Mouse (Mus musculus) cerebellum, postnatal 36 days (tissue): ENCODE results near the gene Thoc6.

ENCODE experiments used
- DNase-seq, 2 experiments: peaks; one replicate each; pipeline ENCODE4 v3.0.0; 2021 to 2022; ENCODE audit warnings: mixed read lengths in 2 of 2

Thoc6 gene

DNA sequence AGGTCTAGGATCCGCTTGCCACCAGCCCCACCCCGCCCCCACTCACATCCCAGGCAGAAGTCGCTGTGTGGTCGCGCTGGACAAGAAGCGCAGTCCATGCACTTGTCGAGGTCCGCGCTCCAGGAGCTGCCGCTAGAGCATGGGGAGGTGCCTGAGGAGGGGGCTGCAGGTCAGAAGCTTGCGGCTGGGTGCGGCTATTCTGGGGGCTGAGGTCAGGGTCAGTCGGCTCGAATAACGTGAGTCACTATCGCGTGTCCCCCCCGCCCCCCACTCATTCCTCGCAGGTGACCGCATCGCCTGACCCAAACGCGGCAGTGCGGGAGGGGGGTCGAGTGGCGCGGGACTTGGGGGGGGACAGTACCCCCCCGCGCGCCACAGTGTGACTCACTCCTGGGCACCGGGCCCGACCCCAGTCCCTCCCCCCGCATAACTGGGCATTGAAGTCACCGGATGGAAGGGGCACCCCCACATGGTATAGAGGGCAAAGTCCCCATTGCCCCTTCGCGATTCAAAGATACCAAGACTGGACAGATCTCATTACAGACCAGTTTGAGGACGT lies 2.9 kb upstream of the Thoc6 start:
- DNase-seq: peak; percentile 63 to 73

DNA sequence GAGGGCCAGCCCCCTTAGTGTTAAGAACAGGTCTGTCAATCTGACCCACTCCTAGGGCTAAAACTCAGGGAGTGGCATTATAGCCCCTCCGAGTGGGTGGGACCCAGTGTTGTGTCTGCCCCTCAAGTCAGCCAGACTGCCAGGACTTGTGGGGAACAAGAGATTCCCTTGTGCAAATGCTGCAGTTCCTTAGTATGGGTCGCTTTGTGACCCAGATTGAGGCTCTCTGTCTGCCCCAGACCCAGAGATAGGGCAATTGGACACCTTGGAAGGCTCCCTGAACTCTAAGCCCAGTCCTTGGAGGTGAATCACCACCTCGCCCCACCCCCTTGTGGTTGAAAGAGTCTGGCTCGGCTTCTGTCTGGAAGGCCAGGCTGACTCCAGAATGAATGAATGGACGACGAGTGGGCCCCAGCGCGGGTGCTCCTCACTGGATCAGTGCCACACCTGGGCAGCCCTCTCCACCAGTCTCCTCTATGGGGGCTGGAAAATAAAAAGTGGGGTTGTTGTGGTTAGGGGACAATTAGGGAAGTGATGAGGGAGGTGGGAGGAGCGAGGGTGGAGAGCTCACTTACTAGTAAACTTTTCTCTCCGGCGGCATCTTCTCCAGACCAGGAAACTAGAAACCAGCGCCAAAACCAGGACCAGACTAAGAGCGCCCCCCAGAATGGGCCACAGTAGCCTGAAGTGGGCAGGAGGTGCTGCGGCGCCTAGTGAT lies 2.0 kb upstream of the Thoc6 start:
- peak; percentile 48 to 54 for DNase-seq

DNA sequence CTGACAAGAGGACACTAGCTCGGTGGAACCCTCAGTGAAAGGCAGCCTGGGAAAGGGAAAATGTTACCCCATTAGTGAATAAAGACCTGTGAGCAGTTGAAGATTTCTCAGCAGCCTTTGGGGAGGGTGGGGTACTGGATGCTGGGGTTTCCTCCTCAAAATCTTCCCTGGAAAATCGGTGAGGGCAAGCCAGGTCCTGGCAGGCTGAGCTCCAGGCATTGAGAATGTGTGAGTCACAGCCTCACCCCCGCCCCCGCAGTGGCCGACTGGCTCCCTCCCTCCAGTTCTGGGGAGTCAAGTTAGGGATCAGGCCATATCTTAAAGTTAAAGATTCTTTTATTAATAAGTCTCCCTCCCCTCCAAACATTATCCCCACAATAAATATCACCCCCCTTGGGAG lies 1.4 kb upstream of the Thoc6 start:
- peak; percentile 58 to 62 for DNase-seq

DNA sequence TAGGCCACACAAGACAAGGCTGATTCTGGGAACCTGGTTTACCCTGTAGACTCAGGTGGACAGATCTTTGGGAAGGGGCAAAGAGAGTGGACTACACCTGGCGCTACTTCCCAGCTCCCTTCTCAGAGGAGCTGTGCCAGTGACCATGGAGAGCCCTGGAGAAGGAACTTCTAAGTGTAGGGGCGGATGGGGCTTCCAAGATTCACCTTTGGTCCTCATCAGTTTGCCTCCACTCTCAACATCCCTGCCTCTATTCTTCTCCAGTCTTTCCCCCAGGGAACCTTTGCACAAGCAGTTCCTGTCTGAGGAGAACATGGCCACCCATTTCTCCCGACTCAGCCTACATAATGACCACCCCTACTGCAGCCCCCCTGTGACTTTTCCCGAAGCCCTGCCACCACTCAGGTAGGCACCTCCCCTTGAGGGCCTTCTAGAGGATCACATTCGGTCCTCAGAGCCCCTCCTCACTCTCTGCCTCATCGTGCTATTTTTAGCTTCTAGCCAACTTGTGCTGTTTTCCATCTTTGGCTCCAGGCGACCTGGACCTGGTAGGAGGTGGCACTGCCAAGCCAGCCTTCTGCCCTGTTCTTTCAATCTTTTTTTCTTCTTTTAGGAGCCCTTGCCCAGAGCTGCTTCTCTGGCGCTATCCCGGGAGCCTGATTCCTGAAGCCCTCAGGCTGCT lies 730 bp upstream of the Thoc6 start:
- peak; percentile 44 to 54 for DNase-seq

DNA sequence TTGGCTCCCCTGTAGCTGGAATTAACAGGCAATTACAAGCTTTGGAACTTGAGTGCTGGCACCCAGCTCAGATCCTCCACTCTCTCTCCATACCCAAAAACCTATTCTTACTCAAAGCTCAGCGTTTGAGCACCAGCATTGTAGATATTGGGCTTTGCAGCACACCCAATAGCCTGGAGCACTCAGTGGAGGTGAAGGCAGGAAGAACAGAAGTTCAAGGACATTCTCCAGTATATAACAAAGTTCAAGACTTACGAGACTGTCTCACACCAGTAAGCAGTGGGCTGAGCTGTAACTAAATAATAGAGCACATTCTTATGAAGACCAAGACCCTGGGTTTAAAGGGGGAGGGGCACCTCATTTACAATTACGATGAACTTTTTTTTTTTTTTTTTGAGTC lies 921 bp downstream of the Thoc6 start:
- no peak for DNase-seq

DNA sequence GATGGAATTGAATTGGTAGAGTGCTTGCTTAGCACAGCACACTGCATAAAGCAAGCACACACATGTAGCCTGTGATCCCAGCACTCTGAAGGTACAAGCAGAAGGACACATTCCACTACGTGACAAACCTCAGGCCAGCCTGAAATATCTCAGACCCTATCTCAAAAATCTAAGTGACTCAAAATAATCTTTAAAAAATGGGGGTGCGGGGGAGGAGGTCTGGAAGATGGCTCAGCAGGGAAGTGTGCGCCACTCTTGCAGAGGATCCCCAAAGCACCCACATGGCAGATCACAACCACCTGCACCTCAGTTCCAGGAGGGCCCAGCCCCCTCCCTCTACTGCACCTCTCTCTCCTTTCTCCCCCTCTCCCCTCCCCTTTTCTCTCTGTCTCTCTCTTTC lies 2.2 kb downstream of the Thoc6 start:
- DNase-seq: no peak

DNA sequence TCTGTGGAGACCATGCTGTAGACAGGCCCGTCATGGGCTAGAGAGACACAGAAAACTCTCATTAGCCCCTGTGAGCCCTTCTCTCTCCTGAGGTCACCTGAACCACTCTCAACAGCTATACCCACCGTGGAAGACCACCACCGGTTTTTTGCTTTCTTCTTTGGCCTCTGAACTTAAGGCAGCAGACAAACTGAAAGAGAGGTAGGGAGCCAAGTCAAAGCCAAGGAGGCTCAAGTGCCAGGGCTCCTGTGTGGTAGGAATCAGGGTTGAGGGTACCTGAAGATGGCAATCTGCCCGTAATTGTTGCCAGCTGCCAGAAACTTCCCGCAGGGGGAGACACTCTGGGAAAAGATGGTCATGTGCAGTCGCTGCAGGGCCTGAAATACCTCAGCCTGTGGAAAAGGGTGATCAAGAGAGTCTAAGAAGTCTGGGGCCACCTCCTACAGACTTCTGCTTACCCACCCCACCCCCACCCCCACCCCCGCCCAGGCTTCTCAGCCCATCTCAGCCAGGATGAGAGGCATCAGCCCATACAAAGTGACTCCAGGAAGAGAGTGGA lies 3.1 kb downstream of the Thoc6 start:
- DNase-seq: no peak

DNA sequence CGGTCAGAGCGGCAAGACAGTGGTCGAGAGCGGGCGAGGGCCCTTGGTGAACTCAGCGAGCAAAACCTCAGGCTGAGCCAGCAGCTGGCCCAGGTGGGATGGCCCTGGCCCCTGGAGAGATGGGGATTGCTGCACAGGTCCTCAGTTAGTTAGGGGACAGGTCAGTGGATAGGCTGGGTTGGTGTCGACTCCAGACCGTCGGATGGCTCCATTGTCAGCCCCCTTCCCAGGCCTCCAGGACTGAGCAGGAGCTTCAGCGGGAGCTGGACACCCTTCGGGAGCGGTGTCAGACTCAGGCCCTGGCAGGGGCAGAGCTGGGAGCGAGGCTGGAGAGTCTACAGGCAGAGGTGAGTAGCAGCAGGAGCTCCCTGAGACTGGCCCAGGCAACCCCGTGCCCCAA lies 8.2 kb downstream of the Thoc6 start:
- DNase-seq: no peak

DNA sequence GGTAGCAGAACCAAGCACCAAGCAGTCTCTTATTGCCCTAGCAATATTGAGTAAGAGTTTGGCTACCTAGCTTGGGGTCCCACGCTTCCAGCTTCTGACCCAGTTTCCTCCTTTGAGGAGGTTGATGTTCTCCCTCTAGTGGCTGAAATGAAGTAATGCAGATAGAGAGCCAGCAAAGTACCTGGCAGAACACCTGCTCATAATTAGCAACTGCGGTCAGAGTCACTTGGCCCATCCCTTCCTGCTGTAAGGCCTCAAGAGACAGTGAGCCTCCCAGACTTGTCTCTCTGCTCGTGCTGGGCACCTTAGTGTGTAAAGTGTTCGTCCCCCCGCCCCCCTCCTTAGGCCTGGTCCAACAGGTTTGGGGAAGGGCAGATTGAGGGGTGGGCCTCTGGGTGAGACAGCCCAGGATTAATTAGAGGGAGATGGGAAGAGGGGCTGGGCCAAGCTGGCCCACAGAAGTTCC lies 9.1 kb downstream of the Thoc6 start:
- DNase-seq: no peak

DNA sequence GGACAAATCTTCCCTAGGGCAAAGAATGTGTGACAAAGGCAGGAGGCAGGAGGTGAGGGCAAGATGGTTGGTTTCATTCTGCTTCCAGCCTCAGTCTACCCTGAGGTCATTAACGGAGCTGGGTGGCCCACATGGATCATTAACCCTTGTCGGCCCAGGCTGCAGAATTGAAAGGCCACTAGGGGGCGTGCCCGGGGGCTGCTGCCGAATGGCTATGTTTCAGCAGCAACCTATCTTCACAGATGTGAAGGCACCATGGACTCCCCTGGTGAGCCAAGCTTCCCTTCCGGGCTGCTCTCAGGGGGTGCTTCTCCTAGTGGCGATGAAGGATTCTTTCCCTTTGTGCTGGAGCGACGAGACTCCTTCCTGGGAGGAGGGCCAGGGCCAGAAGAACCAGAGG lies 12.2 kb downstream of the Thoc6 start:
- no peak for DNase-seq

DNA sequence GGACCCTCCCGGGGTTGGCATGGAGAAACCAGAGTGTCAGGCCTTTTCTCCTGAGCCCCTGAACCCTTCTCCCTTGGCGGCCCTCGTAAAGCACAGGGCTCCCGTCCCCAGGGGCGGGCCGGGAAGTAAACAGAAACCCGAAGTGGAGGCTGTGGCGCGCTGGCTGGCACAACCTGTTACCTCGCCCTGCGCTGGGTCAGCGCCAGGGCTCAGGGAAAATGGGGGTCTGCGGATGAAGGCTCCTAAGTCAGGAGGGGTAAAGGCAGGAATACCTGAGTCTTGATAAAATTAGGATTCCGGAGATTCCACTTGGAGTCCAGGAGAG lies 12.8 kb downstream of the Thoc6 start:
- no peak for DNase-seq

DNA sequence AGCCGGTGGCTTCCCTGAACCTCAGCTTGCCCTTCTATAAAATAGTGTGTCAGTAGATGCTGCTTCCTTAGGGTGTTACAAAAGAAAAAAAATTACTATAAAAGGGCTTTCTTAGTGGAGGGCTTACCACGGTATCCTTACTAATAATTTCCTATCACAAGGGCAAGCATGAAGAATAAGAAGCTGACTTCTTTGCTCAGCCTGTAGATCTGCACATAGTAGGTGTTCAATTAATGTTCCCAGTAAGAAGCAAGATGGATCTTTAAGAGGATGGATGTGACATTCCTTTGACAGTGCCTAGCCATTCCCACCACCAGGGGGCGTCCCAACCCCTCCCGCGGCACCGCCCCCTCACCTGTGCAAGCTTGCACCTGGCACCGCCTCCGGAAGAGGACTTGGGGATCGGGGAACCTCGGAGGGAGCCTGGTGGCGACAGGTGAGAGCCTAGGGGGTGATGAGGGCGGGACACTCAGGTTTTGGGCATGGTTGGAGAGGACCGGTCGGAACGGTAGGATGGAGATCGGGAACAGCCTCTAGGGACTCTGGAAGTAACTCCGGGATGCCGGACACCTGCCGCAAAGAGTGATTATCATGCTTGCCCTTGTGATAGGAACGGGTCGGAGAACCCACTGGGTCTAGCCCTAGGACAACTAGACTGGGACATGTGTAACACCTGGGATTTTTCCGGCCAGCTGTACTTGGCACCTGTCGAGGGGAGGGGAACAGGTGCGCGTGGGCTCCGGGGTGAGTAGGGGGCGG lies 13.4 kb downstream of the Thoc6 start, which contains the start of gene Bicdl2:
Gene Bicdl2, plus strand, starts transcription at position 390 of the 759 bp plus-strand sequence.
- DNase-seq: peak; percentile 56 to 66

DNA sequence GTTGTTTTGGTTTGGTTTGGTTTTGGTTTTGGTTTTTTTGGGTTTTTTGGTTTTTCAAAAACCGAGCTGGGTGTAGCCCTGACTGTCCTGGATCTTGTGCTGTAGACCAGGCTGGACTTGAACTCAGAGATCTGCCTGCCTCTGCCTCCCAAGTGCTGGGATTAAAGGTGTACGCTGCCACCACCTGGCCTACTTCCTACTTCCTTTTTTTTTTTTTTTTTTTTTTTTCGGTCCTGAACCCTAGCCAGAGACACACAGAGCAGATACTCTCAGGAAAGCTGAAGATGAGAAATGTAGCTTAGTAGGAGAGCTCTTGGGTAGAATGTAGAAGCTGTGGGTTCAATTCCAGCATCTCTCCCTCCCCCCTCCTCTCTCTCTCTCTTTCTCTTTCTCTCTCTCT lies 15.2 kb downstream of the Thoc6 start:
- no peak for DNase-seq

DNA sequence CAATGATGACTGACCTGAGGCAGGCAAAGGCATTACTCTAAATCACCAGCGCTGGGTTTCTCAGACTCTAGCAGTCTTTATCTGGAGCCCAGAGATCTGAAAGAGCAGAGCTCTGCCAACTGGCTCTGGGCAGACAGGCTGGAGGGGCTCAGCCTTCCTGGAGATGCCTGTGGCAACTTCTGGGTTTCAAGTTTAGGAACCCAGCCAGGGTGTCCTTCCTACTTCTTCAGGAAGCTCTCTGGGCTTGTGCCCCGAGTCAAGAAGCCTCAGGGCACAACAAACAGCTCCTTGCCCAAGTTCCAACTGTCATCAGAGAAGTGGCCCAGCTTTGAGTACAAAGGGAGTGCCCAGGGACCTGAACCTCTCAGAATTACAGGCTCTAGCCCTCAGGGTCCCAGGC lies 19.3 kb downstream of the Thoc6 start:
- DNase-seq: no peak

DNA sequence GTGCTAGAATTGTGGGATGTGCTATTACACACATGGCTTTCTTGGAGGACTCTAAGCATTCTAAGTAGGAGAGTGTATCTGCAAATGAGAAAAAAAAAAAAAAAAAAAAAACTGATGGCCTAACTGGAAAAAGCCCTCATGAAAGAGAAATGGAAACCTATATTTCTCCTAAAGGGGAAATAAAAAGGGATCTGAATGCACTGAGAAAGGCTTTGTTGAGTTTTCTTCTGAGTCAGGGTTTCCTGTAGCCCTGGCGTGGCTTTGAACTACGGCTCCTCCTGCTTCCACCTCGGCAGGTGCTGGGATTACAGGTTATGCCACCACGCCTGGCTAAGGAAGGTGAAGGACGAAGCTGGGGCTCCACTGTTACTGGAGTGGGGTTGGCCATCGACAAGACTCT lies 19.7 kb downstream of the Thoc6 start:
- DNase-seq: no peak

DNA sequence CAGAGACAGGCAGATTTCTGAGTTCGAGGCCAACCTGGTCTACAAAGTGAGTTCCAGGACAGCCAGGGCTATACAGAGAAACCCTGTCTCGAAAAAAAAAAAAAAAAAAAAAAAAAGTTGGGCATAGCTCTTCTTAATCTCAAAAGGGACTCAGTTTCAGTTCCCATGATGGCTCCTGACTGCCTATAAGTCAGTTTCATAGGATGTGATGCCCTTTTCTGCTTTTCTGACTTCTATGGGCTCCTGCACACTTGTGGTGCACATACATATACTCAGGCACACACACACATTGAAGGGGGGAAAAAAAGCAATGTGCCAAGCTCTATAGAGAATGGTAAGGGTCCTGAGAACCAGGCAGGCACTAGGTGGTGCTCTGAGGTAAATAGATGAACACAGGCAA lies 20.4 kb downstream of the Thoc6 start:
- DNase-seq: no peak

DNA sequence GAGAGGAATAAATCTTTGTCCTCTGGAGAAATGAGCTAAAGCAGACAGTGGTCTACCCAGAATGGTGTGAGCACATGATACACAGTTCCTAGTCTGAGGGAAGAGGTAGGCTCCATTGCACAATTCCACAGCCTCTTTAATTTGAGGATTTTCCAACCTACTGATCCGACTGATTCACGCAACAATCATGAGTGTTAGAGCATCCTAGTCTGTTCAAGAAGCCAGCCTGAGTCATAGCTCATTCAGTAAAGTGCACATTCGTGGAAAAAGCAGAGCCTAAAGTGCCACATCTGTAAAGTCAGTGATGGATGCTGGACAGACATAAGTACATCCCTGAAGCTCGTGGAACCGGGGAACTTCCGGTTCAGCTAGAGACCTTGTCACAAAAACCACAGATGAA lies 22.3 kb downstream of the Thoc6 start:
- DNase-seq: no peak

DNA sequence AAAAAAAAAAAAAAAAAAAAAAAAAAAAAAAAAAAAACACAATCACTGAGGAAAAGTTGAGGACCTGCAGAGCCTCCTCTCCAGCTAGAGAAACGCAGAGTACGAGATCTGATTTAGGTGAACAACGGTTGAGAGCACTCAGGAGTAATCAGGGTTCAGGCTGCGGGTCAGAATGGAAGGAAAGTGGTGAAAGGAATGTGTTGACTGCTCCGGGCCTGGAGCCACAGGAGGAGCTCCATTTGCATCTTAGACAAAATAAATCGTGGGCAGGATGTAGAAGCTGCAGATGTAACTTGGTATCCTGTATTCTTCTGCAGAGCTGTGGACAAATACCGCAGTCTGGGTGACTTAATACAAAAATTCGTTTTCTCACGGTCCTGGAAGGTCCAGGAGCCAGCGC lies 27.8 kb downstream of the Thoc6 start:
- no peak for DNase-seq

DNA sequence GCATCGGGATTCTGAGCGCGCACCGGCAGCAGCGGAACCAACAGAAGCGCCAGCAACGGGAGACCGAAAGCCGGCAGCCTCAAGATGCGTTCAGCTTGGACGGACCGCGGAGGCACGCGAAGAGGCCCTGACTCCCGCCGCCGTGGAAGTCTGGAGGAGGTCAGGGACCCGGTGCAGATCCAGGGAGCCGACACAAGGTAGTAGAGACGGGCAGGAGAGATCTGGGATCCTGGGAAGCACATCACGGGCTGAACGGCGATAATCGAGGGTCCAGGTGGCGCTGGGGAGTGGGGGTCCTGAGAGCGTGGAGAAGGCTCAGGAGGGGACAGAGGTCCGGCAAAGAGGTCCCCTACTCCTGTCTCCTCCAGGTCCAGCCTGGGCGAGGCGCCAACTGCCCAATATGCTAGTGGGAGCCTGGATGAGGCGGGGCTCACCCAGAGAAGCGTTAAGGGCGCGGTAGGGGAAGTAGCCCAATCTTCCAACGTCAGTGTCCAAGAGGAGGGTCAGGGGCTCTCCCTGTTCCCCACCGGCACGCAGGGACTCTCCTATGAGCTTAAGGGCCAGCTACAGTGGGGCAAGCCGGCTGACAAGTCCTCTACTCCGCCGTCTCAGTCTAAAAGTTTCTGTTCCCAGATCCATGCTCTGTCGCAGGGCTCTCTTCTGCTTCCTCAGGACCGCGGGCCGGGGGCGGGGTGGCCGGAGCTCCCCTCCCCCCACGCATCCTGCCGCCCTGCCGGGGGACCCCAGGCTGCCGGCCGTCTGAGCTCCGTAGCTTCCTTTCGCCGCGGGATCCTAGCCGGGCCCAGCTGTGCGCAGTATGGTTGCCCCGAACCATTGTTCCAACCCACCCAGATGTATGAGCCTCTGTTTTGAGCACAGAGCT lies 28.8 kb downstream of the Thoc6 start, which contains the start of gene Mmp25:
Gene Mmp25, minus strand, starts transcription at position 665 of the 883 bp plus-strand sequence.
- DNase-seq: no peak

DNA sequence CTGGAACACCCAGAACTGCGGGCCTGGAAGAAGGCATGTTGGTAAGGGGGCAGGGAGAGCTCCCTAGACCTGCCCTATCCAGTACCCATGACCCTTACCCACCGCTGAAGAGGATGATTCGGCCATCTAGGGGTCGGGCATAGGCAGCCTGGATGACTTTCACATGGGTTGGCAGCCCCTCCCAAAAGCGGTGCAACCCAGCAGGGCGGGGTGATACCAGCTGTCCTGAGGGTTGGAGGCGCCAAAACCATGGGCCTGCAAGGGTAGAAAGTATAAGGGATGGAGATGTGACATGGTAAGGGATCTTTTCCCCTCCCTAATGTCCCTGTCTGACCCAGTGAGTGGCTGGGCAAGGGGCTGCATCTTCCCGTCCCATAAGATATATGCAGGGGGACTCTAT lies 42.4 kb downstream of the Thoc6 start:
- no peak for DNase-seq

DNA sequence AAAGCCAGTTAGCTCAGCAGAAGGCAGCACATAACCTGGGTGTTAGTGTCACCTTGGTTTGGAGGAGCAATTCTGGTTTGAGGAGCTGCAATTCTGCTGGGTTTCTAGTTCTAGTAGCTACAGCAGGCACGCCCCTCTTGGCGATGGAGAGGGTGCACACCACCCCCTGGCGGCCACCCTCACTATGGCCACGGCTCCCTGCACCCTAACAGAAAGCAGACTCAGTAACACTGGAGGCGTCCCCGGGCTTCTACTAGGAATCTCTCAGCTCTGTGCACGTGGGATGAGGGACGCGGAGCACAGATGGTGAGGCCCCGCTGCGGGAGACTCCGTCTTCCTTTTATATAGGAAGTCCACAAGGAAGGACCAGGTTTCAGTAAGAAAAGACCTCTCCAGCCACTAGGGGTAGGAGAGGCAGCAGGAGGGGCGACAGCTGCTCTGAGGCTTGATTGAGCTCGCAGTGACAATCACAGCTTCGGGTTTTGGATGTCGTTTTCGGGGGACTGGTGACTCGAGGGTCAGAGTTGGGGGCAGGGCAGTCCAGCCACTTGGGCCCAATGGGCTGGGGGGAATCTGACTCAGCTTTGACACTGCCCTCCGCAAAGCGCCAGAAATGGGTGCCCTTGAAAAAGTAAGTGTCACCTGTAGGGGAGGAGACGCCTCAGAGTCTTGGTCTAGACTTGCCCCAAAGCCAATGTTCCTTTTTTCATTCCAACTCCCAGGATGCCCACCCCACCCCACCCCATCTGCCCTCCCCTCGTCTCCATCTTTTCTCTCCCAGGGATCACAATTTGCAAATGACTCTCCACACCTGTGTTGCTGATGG lies 43.3 kb downstream of the Thoc6 start:
- DNase-seq: peak; percentile 74 to 82
